Mouse (Mus musculus): ENCODE data around the gene Snapc1. TPM values are rescaled to one million over a fixed set of nuclear protein-coding genes. Genes with fewer than 3 reads are reported as not detected.

Snapc1 gene
- polyA plus RNA-seq, 1 experiment from 2014 or later = 34.9 TPM

DNA sequence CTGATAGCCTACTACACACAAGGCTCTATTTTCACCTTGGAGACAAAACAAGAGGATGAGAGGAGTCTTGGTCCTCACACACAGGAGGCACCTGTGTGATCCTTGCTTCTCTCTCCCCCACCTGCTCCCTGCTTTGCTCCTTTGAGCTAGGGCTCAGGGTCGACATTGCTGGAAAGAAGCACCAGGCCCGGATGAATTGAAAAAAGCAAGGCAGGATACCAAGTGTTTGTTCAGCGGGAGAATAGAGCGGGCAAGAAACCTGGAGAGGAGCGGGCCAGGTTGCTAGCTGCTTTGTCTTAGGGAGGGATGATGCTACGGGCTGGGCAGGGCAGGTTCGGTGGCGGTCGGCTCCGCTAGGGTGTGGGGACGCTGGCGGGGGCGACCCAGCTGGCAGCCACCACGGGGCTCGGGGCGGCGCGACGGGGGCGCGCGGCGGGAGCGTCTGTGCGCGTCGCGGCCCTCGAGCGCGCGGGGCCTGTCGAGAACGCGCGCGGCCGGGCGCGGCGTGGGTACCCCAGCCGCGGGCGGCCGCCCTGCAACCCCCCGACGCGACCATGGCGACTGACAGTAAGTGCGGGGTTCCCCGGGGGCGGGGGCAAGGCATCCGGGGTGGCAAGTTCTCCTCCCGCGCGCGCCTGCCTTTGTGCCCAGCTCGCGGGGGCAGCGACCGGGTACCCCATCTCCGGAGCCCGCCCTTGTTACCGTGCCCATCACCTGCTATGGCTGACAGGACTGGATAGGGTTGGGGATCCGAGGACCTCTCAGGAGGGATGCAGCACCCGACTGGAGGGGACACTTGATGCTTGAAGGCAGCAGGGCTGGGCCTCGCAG lies 33.2 kb downstream of the Snapc1 start, which contains the start of gene Syt16:
Gene Syt16, plus strand, starts transcription at position 365 of the 831 bp plus-strand sequence.
- Histone ChIP-seq H3K4me3 (peak within 1 kb of the TSS; percentile 54), H3K4me2 (replicated peaks) (peak within 1 kb of the TSS; percentile 80), H3K4me1 (no peaks in the 10 kb centered on the region; the same call in 1 of the 2 replicates), H3K36me3 (no peaks in the 10 kb centered on the region), H3K9me3 (no peaks in the 10 kb centered on the region), H3K27me3 (replicated peaks) (peaks cover 31% of the 10 kb centered on the region), H3K9ac (peak within 1 kb of the TSS; percentile 65), H3K27ac (0 out of 2 replicates have a peak within 1 kb of the TSS, but pooled peaks have one; percentile 20)
- WGBS = 2% methylated on average over 67 of the region's 67 CpGs
- peak; percentile 75 for ATAC-seq (ENCODE audit: low FRiP score, low read depth)

- H3K4me2 ChIP-seq (replicated peaks) = peak overlapping the region; percentile 80
- 31% methylated on average over 5 of the region's 5 CpGs for WGBS
- H3K9ac ChIP-seq = peak overlapping the region; percentile 65
- no peaks in the 10 kb centered on the region; the same call in 1 of the 2 replicates for H3K4me1 ChIP-seq
- H3K9me3 ChIP-seq = no peaks in the 10 kb centered on the region
- peaks cover 31% of the 10 kb centered on the region for H3K27me3 ChIP-seq (replicated peaks)
- peak overlapping the region; percentile 54 for H3K4me3 ChIP-seq
- peak; percentile 48; the same call in 1 of the 2 replicates for ATAC-seq (ENCODE audit: low FRiP score, low read depth)
- no peak overlapping the region for H3K27ac ChIP-seq
- no peaks in the 10 kb centered on the region for H3K36me3 ChIP-seq
Measured at GRCm38 (mm10) chr12:73998128-73998456, 33.8 kb downstream of the Snapc1 start.

GRCm38 (mm10) chr12:74002449-74002848 lies 38.2 kb downstream of the Snapc1 start:
- Histone ChIP-seq H3K27ac (no peak overlapping the region), H3K9ac (no peak overlapping the region), H3K36me3 (no peaks in the 10 kb centered on the region), H3K27me3 (replicated peaks) (peaks cover 16% of the 10 kb centered on the region), H3K4me2 (replicated peaks) (no peak overlapping the region), H3K9me3 (no peaks in the 10 kb centered on the region), H3K4me3 (no peak overlapping the region), H3K4me1 (no peaks in the 10 kb centered on the region; the same call in 1 of the 2 replicates)
- WGBS = 89% methylated on average over 9 of the region's 9 CpGs
- no peak for ATAC-seq (ENCODE audit: low FRiP score, low read depth)

GRCm38 (mm10) chr12:74009448-74009911 lies 45.2 kb downstream of the Snapc1 start:
- H3K4me1 ChIP-seq = no peaks in the 10 kb centered on the region
- H3K4me2 ChIP-seq (replicated peaks) = no peak overlapping the region
- H3K4me3 ChIP-seq = no peak overlapping the region
- peak; percentile 77; the same call in 1 of the 2 replicates for ATAC-seq (ENCODE audit: low FRiP score, low read depth)
- no peaks in the 10 kb centered on the region for H3K27me3 ChIP-seq (replicated peaks)
- H3K27ac ChIP-seq = no peak overlapping the region
- H3K9ac ChIP-seq = no peak overlapping the region
- no peaks in the 10 kb centered on the region for H3K9me3 ChIP-seq
- WGBS = 29% methylated on average over 8 of the region's 8 CpGs
- no peaks in the 10 kb centered on the region for H3K36me3 ChIP-seq

DNA sequence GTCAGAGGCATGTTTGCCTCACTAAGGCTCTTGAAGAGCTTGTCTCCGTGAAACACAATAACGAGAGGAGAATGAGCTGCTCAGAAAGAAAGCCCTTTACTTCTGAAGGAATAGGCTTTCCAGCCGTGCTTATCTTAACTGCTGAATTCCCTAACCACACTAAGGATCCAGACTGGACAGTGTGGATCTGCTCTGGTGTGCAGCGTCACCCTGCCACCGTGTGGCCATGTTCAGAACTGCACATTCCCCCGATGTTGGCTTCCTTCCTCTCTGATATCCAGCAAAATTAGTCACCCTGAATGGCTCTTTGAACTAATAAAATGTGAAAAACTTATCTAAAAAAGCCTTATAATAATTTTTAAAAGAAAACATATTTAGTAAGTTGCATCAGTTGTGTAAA lies 49.5 kb downstream of the Snapc1 start:
- H3K4me3 ChIP-seq = no peak overlapping the region
- 2% methylated on average over 6 of the region's 6 CpGs for WGBS
- no peak overlapping the region for H3K9ac ChIP-seq
- H3K9me3 ChIP-seq = no peaks in the 10 kb centered on the region
- no peak overlapping the region for H3K4me2 ChIP-seq (replicated peaks)
- no peaks in the 10 kb centered on the region for H3K36me3 ChIP-seq
- no peaks in the 10 kb centered on the region for H3K27me3 ChIP-seq (replicated peaks)
- H3K27ac ChIP-seq = no peak overlapping the region
- no peaks in the 10 kb centered on the region for H3K4me1 ChIP-seq
- ATAC-seq (ENCODE audit: low FRiP score, low read depth) = peak; percentile 75

DNA sequence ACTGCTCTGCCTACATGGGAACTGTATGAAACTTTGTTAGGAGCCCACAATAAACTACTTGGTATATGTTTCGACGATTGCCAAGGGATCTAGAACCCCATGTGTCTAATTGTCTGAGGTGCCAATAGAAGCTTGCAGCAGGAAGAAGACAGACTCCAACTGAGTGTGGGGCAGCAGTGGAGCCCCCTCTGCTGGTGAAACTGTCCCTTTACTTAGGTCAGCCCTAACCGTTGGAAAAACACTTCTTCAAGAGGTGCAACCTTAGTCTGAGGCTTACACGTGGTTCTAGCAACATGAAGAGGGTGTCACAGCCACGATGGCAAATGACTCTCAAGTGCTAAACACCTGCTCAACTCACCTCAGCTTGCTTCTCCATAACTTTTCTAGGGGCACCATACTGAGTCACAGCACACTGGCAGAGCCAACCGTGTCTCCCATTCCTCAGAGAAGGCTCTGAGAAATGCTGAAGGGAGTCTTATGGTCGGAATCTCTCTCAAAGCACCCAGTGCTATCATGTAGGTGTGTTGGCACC lies 50.5 kb downstream of the Snapc1 start:
- Histone ChIP-seq H3K4me2 (replicated peaks) (no peak overlapping the region), H3K27ac (no peak overlapping the region), H3K27me3 (replicated peaks) (no peaks in the 10 kb centered on the region), H3K36me3 (no peaks in the 10 kb centered on the region), H3K9me3 (no peaks in the 10 kb centered on the region), H3K9ac (no peak overlapping the region), H3K4me1 (no peaks in the 10 kb centered on the region), H3K4me3 (no peak overlapping the region)
- WGBS = 68% methylated on average over 7 of the region's 7 CpGs
- no peak for ATAC-seq (ENCODE audit: low FRiP score, low read depth)

GRCm38 (mm10) chr12:74015491-74015890 lies 51.2 kb downstream of the Snapc1 start:
- Histone ChIP-seq H3K27ac (no peak overlapping the region), H3K36me3 (no peaks in the 10 kb centered on the region), H3K4me2 (replicated peaks) (no peak overlapping the region), H3K9me3 (no peaks in the 10 kb centered on the region), H3K9ac (no peak overlapping the region), H3K27me3 (replicated peaks) (no peaks in the 10 kb centered on the region), H3K4me3 (no peak overlapping the region), H3K4me1 (no peaks in the 10 kb centered on the region)
- ATAC-seq (ENCODE audit: low FRiP score, low read depth) = no peak
- WGBS = 84% methylated on average over 5 of the region's 5 CpGs

DNA sequence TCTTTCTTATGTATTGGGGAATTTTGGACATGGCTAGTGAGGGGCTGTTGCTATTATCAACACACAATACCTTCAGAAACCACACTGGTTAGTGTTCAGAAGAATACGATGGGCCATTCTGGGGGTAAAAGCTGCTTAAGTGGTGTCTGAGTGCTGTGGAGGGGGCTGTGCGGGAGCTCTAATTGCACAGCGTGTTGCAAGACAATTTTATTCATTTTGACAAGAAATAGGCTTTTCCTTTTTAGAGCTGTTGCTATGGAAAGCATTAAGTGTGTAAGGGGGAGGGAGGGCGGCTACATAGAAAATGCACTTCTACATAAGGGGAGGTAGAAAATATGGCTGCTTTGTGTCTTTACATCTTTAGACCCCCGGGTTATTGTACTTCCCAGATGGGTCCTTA lies 59.0 kb downstream of the Snapc1 start:
- Histone ChIP-seq H3K36me3 (no peaks in the 10 kb centered on the region), H3K4me1 (no peaks in the 10 kb centered on the region), H3K4me3 (no peak overlapping the region), H3K9me3 (no peaks in the 10 kb centered on the region), H3K9ac (no peak overlapping the region), H3K27me3 (replicated peaks) (no peaks in the 10 kb centered on the region), H3K27ac (no peak overlapping the region), H3K4me2 (replicated peaks) (no peak overlapping the region)
- WGBS = 72% methylated on average over 5 of the region's 5 CpGs
- ATAC-seq (ENCODE audit: low FRiP score, low read depth) = no peak

DNA sequence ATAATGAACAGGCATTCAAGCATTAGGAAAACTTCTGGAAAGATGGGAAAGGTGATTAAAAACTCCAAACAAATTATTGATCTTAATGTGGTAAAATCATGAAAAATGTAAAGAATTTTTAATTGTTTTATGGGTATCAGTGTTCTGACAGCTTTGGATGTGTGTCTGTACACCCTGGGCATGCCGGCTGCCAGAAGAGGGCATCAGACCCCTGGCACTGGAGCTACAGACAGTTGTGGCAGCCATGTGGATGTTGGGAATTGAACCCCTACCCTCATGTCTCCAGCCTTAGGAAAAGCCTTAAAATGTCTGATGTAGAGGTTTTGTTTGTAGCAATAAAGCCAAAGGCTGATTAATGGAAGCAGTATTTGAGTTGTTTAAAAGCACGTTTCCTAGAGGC lies 60.6 kb downstream of the Snapc1 start:
- H3K9ac ChIP-seq = no peak overlapping the region
- WGBS = 86% methylated on average over 2 of the region's 2 CpGs
- no peak overlapping the region for H3K4me2 ChIP-seq (replicated peaks)
- no peak for ATAC-seq (ENCODE audit: low FRiP score, low read depth)
- H3K36me3 ChIP-seq = no peaks in the 10 kb centered on the region
- H3K4me1 ChIP-seq = no peaks in the 10 kb centered on the region
- no peaks in the 10 kb centered on the region for H3K9me3 ChIP-seq
- H3K27ac ChIP-seq = no peak overlapping the region
- H3K4me3 ChIP-seq = no peak overlapping the region
- no peaks in the 10 kb centered on the region for H3K27me3 ChIP-seq (replicated peaks)

Other genes starting within 250 kb of the Snapc1 start
- 116 and 125 TPM in 2 replicates for gene Hif1a, start 63.1 kb upstream of the Snapc1 start, polyA plus RNA-seq (2016; fragmentation: Nextera tagmentation; extraction: Ambion mirVana)
- gene Gm49321, start 26.8 kb upstream of the Snapc1 start, polyA plus RNA-seq (2016; fragmentation: Nextera tagmentation; extraction: Ambion mirVana) = 15.8 and 17.7 TPM in 2 replicates
- gene Syt16, start 33.2 kb downstream of the Snapc1 start, polyA plus RNA-seq (2016; fragmentation: Nextera tagmentation; extraction: Ambion mirVana) = 17.4 and 19.6 TPM in 2 replicates